Mouse (Mus musculus) testis, postnatal 14 days (tissue): ENCODE data around the gene Tmem94.

Experiments used
- DNase-seq: peaks from one replicate; pipeline ENCODE4 v3.0.0; 2021; ENCODE audit warnings: low spot score

Gene Tmem94

GRCm38 (mm10) chr11:115832064-115832463 lies 66.8 kb downstream of the Tmem94 start:
- no peak for DNase-seq

GRCm38 (mm10) chr11:115832523-115832922 lies 67.3 kb downstream of the Tmem94 start:
- DNase-seq, result no peak

DNA sequence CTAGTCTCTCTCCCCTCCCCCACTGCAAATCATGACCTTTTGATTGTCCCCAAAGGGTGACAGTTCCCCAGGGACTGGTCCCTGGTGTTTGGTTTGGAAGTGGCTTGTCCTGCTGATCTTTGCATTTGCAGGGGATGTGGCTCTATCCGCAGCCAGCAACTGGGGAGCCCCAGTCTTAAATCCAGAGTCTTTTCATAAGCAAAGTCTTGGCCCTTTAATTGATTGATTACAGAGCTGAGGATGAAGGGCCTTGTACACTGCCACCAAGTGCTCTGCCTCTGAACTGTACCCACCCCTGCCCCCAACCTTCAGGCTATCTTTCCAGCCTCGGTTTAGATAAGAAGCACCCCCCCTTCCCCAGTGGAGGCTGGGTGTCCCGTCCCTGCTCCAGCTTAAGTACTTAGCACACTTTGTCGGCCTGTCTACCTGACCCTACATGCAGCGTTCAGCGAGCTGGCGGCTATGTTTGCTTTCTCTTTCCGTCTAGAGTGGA lies 67.8 kb downstream of the Tmem94 start:
- DNase-seq, result no peak

DNA sequence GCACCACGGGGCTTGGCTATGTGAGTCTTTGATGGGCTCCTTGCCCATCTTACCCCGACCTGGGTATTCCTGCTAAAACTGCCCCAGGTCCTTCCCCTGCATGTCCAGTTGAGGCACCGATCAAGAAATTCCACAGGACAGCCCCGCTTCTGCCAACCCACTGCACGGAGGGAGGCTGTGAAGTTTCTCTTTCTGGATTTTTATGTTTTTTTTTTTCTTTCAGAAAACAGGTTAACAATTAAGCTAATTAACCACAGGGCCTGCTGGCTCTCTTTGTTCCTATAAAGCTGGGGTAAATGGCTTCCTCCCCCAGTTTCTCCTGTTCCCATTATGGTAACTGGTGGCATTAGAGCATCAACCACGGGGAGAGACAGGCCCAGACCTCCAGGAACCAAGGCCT lies 68.8 kb downstream of the Tmem94 start:
- DNase-seq, result no peak

- DNase-seq, result no peak
Observed at GRCm38 (mm10) chr11:115836656-115837395, 71.6 kb downstream of the Tmem94 start.

- DNase-seq, result no peak
Observed at GRCm38 (mm10) chr11:115837606-115838345, 72.5 kb downstream of the Tmem94 start.

- DNase-seq, result no peak
Observed at GRCm38 (mm10) chr11:115838895-115839311, 73.7 kb downstream of the Tmem94 start.

- DNase-seq, result no peak
Observed at GRCm38 (mm10) chr11:115839732-115840131, 74.5 kb downstream of the Tmem94 start.

DNA sequence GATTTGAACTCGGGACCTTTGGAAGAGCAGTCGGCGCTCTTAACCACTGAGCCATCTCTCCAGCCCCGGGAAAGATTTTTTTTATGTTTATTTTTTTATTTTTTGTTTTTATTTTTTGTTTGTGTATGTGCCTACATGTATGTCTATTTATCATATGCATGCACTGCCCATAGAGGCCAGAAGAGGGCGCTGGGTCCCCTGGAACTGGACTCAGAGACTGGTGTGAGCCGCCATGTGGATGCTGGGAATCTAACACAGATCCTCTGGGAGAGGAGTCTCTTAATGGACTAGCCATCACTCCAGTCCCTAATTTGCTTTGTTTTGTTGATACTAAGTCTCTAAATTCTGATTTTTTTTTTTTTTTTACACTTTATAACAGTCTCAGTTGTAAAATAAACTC lies 75.8 kb downstream of the Tmem94 start:
- no peak for DNase-seq

- DNase-seq, result peak; percentile 58
Observed at GRCm38 (mm10) chr11:115841961-115842550, 76.8 kb downstream of the Tmem94 start.

DNA sequence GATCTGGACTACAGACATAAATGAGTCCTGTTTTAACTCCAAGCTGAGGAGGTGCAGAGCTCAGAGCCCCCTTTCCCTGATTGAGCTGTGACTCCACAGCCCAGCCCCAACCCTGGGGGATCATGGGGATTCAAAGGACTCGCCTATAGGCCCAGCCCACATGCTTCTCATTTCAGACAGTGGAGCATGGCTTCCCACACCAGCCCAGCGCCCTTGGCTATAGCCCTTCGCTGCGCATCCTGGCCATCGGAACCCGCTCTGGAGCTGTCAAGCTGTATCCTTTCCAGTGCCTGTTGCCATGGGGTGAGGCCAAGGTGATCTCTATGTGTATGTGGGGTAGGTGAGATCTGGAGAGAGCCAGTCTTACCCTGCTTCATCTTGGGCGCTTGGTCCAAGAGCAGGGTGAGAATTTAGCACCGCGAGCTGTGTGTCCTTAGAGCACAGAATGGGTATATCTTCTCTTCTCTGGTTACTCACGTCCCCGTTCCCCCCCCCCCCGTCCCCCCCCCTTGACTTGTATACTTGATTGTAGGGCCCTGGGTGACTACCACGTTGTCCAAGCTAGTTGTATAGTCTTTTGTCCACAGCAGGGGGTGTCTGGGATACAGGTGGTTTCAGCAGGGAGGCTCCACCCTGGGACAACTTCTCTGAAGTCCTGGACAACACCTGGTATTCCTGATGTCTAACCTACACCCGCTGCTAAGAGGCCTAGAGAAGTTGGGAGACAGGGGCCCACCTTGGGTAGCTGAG lies 78.1 kb downstream of the Tmem94 start:
- DNase-seq, result no peak

- DNase-seq, result no peak
Observed at GRCm38 (mm10) chr11:115843891-115844239, 78.6 kb downstream of the Tmem94 start.

- no peak for DNase-seq
Observed at GRCm38 (mm10) chr11:115844240-115844639, 79.0 kb downstream of the Tmem94 start.

- DNase-seq, result no peak
Observed at GRCm38 (mm10) chr11:115845819-115846218, 80.6 kb downstream of the Tmem94 start.
